Mouse (Mus musculus) c-Kit-negative CD71-positive TER-119-positive erythroid progenitor cells, embryonic 14.5 days (primary cell): ENCODE data around the gene Tmem167.

ENCODE experiments used
- DNase-seq: peaks from one replicate; pipeline ENCODE4 v3.0.0-alpha.2; 2013; ENCODE audit warnings: low read depth, low spot score

Gene Tmem167

GRCm38 (mm10) chr13:90182262-90182661, 93.3 kb downstream of the Tmem167 start:
- no peak for DNase-seq

- no peak for DNase-seq
Measured at GRCm38 (mm10) chr13:90183536-90183935, 94.6 kb downstream of the Tmem167 start.

GRCm38 (mm10) chr13:90186694-90187093, 97.8 kb downstream of the Tmem167 start:
- DNase-seq: no peak

DNA sequence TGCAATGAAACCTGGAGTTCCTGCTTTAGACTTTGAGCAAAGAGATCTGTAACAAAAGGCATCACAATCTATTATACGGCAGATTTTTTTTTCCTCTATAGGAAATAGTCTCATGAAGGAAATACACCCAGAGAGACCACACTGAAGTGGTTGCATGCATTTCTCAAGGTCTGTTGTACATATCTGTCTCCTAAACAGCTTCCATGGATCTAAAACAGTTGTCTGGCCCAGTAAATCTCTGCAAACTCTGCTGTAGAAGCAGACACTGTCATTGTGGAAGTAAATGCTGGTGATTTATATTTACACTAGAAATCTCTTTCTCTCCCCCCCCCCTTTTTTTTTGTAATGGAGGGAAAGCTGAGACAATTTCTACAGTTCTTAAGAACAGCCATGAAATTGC, 99.1 kb downstream of the Tmem167 start:
- no peak for DNase-seq

DNA sequence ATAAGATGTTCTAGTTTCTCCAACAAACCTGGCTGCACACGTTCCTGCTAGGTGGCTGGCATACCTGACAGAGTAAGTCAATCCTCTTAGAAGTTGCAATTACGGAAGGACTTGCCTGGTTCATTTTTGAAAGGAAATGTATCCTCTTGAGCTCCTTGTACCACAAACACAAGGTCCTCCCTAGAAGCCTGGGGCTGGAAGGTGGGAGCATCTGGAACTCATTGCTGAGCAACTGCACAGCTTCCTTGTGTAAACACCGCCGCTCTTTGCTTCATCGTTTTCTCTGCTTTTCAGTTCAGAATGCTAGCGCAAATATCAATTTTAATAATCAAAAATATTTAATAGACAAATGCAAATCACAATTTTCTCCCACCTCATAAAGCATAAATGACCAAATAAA, 102.9 kb downstream of the Tmem167 start:
- DNase-seq: no peak
